Mouse (Mus musculus) ES-Bruce4 (cell line): ENCODE data around the gene Cdt1.

Experiments used
- CTCF ChIP-seq: IDR thresholded peaks from one replicate; pipeline ENCODE4 v1.8.1; 2011; ENCODE audit warnings: low read depth, low read length
- POLR2A ChIP-seq: IDR thresholded peaks from one replicate; pipeline ENCODE4 v1.8.1; 2011; ENCODE audit warnings: low read length; ENCODE audit not compliant: insufficient read depth

DNA sequence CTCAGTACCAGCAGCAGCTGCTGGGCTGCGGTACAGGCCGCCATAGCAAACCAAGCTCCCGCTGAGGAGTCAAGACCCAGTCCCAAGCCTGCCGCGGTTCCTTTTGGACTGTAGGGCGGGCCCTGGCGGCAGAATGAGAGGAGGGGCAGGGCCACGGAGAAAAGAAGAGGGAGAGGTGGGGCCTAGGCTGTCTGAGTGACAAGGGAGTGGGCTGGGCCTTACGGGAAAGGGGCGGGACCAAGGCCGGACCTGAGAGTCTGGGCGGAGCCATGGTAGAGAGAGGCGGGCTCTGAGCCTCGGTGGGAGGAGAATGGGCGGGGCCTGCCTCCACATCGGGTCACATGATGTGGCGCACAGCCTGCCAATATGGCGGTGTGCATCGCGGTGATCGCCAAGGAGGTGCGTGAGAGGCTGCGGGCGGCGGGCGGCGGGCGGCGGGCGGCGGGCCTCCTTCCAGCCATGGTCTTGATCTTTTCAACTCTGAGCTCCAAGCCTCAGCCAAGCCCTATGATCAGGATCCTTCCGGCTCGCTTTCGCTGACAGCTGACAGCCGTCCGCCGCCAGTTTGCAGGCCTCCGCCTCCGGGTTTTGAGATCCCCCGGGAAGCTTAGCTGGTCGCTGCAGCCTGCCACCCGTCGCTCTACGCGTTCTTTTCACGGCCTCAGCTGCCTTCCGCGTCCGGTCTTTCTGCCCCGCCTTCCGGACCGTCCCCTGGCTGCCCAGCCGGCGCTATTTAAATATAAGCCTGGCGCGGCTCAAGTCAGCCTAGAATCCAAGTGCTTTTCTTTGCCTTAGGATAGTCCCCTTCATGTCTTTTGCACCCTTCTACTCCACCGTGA is 43.7 kb downstream of the Cdt1 start, which contains the start of the genes Galns and Trappc2l:
- TF ChIP-seq CTCF (no peak), POLR2A (no peak)
